Mouse (Mus musculus) gastrocnemius, adult 8-10 months (tissue): ENCODE results near the gene Sept3. TPM values are rescaled to one million over a fixed set of nuclear protein-coding genes. Genes with fewer than 3 reads are reported as not detected.

Experiments
- DNase-seq, 2 experiments: peaks; one replicate each; pipeline ENCODE4 v3.0.0; 2022; ENCODE audit warnings: low spot score in 2 of 2
- total RNA-seq, 4 experiments: library from RNA; stranded (reverse); gene quantifications; 2 replicates each; pipeline ENCODE4 v1.2.4; 2022

Sept3 gene
- total RNA-seq, 4 experiments from 2014 or later, result 0.10 to 0.63 (median 0.38) TPM

- peak in 1 of 2 experiments; percentile 15 for DNase-seq
Observed at GRCm38 (mm10) chr15:82271201-82271600, 3.5 kb upstream of the Sept3 start.

- DNase-seq, result no peak
Observed at GRCm38 (mm10) chr15:82272295-82272694, 2.4 kb upstream of the Sept3 start.

- no peak for DNase-seq
Observed at GRCm38 (mm10) chr15:82274927-82275901, 521 bp downstream of the Sept3 start.

- no peak for DNase-seq
Observed at GRCm38 (mm10) chr15:82277591-82277990, 2.9 kb downstream of the Sept3 start.

- DNase-seq, result no peak
Observed at GRCm38 (mm10) chr15:82280638-82281037, 5.9 kb downstream of the Sept3 start.

- no peak for DNase-seq
Observed at GRCm38 (mm10) chr15:82286157-82286556, 11.5 kb downstream of the Sept3 start.

- no peak for DNase-seq
Observed at GRCm38 (mm10) chr15:82290252-82290651, 15.6 kb downstream of the Sept3 start.

- DNase-seq, result no peak
Observed at GRCm38 (mm10) chr15:82292851-82293250, 18.2 kb downstream of the Sept3 start.

- no peak for DNase-seq
Observed at GRCm38 (mm10) chr15:82293271-82293711, 18.6 kb downstream of the Sept3 start.

- DNase-seq, result no peak
Observed at GRCm38 (mm10) chr15:82294059-82294458, 19.4 kb downstream of the Sept3 start.

GRCm38 (mm10) chr15:82298764-82299561 lies 24.3 kb downstream of the Sept3 start, which contains the start of gene Wbp2nl:
Wbp2nl (plus strand) TSS chr15:82298954.
- no peak for DNase-seq

- DNase-seq, result no peak
Observed at GRCm38 (mm10) chr15:82307107-82307506, 32.4 kb downstream of the Sept3 start.

- DNase-seq, result no peak
Observed at GRCm38 (mm10) chr15:82308416-82308815, 33.7 kb downstream of the Sept3 start.

GRCm38 (mm10) chr15:82317839-82318238 lies 43.1 kb downstream of the Sept3 start:
- DNase-seq, result no peak

GRCm38 (mm10) chr15:82319613-82320012 lies 44.9 kb downstream of the Sept3 start:
- no peak for DNase-seq

GRCm38 (mm10) chr15:82322195-82322594 lies 47.5 kb downstream of the Sept3 start:
- no peak for DNase-seq

GRCm38 (mm10) chr15:82325382-82325781 lies 50.7 kb downstream of the Sept3 start:
- no peak for DNase-seq

GRCm38 (mm10) chr15:82335194-82335593 lies 60.5 kb downstream of the Sept3 start:
- DNase-seq, result no peak

GRCm38 (mm10) chr15:82336629-82337028 lies 61.9 kb downstream of the Sept3 start:
- no peak for DNase-seq

GRCm38 (mm10) chr15:82337875-82338274 lies 63.2 kb downstream of the Sept3 start:
- DNase-seq, result no peak

GRCm38 (mm10) chr15:82338593-82339112 lies 64.0 kb downstream of the Sept3 start, which contains the start of the genes Naga, Pheta2 and Smdt1:
Naga (minus strand) TSS chr15:82338925.
Pheta2 (plus strand) TSS chr15:82338942.
Smdt1 (plus strand) TSS chr15:82338959.
- DNase-seq, result peak; percentile 94 to 97
